In the genomic region with DNA sequence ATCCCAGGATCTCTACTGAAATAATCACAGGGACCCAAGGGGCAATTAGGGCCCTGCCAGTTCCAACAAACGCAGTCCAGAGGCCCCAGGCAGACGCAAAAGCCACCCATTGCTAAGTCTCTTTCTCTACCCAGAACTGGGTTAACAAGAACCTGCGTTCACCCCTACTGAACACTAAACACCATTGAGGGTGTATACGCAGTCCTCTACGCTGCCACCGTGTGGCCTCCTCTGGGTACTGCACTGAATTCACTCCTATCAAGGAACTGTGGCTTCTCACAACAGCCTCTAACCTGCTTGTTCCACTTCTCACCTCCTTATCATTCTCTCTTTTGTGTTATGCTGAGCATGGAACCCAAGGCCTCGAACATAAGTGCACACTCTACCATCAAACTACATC, we compare ENCODE assay signal across 8 mouse cellular contexts. TPM values are rescaled to one million over a fixed set of nuclear protein-coding genes. Genes with fewer than 3 reads are reported as not detected.
DNase-seq lines count a peak whose midpoint lies in the region; ATAC-seq and TF ChIP-seq lines count a peak whose summit lies in the region.

No protein-coding gene starts in this region.

- WGBS in embryonic facial prominence, embryonic 12.5 days, result 1% methylated on average over 7 of the region's 7 CpGs
- WGBS in heart, postnatal 0 days, result under 1% methylated on average over 7 of the region's 7 CpGs
- 2% methylated on average over 7 of the region's 7 CpGs for WGBS in lung, postnatal 0 days

- H3K27ac ChIP-seq in embryonic facial prominence, embryonic 12.5 days, result no peak overlapping the region
- no peak overlapping the region for H3K27ac ChIP-seq in heart, postnatal 0 days (ENCODE audit: low read depth)
- no peak overlapping the region for H3K27ac ChIP-seq in lung, postnatal 0 days (ENCODE audit: low read length)

- 0 out of 2 replicates have a peak, but pooled peaks have one; percentile 30 for ATAC-seq in embryonic facial prominence, embryonic 12.5 days (ENCODE audit: insufficient number of reproducible peaks, insufficient read depth, low FRiP score, low TSS enrichment)
- peak; percentile 66 for ATAC-seq in heart, postnatal 0 days (ENCODE audit: insufficient read depth, low read depth)
- ATAC-seq in lung, postnatal 0 days, result peak; percentile 59

- no peak overlapping the region for H3K4me3 ChIP-seq in embryonic facial prominence, embryonic 12.5 days
- no peak overlapping the region for H3K4me3 ChIP-seq in heart, postnatal 0 days (ENCODE audit: low read depth, low read length)
- no peak overlapping the region for H3K4me3 ChIP-seq in lung, postnatal 0 days (ENCODE audit: low read depth, low read length)

- peak; percentile 93 for TF ChIP-seq CTCF in heart, postnatal 0 days (IDR thresholded peaks at IDR 0.05; ENCODE audit: low read depth)
- peak; percentile 97 for TF ChIP-seq CTCF in lung, postnatal 0 days (IDR thresholded peaks at IDR 0.05)

- no peak for TF ChIP-seq EP300 in heart, postnatal 0 days (IDR thresholded peaks at IDR 0.05; ENCODE audit: low read depth)
- TF ChIP-seq EP300 in lung, postnatal 0 days (IDR thresholded peaks at IDR 0.05), result no peak

- H3K4me1 ChIP-seq in embryonic facial prominence, embryonic 12.5 days, result peaks cover 22% of the 10 kb centered on the region
- H3K4me1 ChIP-seq in heart, postnatal 0 days (ENCODE audit: control insufficient read depth, insufficient read depth), result peaks cover 5% of the 10 kb centered on the region; the same call in 1 of the 2 replicates
- H3K4me1 ChIP-seq in lung, postnatal 0 days (ENCODE audit: insufficient read depth, low read depth, low read length), result no peaks in the 10 kb centered on the region

- no peaks in the 10 kb centered on the region for H3K9me3 ChIP-seq in embryonic facial prominence, embryonic 12.5 days
- no peaks in the 10 kb centered on the region for H3K9me3 ChIP-seq in heart, postnatal 0 days (replicated peaks; ENCODE audit: control insufficient read depth, low read length)
- H3K9me3 ChIP-seq in lung, postnatal 0 days (ENCODE audit: low read length), result no peaks in the 10 kb centered on the region

- H3K27me3 ChIP-seq in embryonic facial prominence, embryonic 12.5 days, result peaks cover 7% of the 10 kb centered on the region; the same call in 1 of the 2 replicates
- H3K27me3 ChIP-seq in heart, postnatal 0 days (ENCODE audit: control insufficient read depth, insufficient read depth, low read length), result no peaks in the 10 kb centered on the region
- no peaks in the 10 kb centered on the region for H3K27me3 ChIP-seq in lung, postnatal 0 days (replicated peaks; ENCODE audit: insufficient read depth, low read length)

- H3K36me3 ChIP-seq in embryonic facial prominence, embryonic 12.5 days, result no peaks in the 10 kb centered on the region
- no peaks in the 10 kb centered on the region for H3K36me3 ChIP-seq in heart, postnatal 0 days (replicated peaks; ENCODE audit: control insufficient read depth, insufficient read depth, low read length)
- no peaks in the 10 kb centered on the region for H3K36me3 ChIP-seq in lung, postnatal 0 days (ENCODE audit: insufficient read depth, low read length)

- peak; percentile 76 for DNase-seq in CD4-positive helper T cell, adult 2 months (ENCODE audit: low read depth, low spot score)
- peak; percentile 73 for DNase-seq in adrenal gland, adult 2 months
- peak; percentile 76 for DNase-seq in heart, postnatal 0 days (ENCODE audit: low spot score)
- peak; percentile 50 for DNase-seq in layer of hippocampus, adult 9-11 months
- DNase-seq in lung, postnatal 0 days (ENCODE audit: low spot score), result peak; percentile 85
- peak; percentile 91 for DNase-seq in retina, embryonic 14.5 days (ENCODE audit: low spot score)
- peak; percentile 78 for DNase-seq in thymus, postnatal 25 days

- no peak overlapping the region for H3K4me2 ChIP-seq in embryonic facial prominence, embryonic 12.5 days (replicated peaks)
- H3K4me2 ChIP-seq in heart, postnatal 0 days (ENCODE audit: low read depth, low read length), result no peak overlapping the region
- H3K4me2 ChIP-seq in lung, postnatal 0 days (replicated peaks; ENCODE audit: low read depth, low read length), result no peak overlapping the region

- no peak overlapping the region for H3K9ac ChIP-seq in embryonic facial prominence, embryonic 12.5 days
- H3K9ac ChIP-seq in heart, postnatal 0 days (replicated peaks; ENCODE audit: low read depth, low read length), result no peak overlapping the region
- H3K9ac ChIP-seq in lung, postnatal 0 days (replicated peaks; ENCODE audit: low read depth), result no peak overlapping the region

RNA-seq across cellular contexts. Expression of a gene that starts 19.3 kb away (rescaled TPM):
- total RNA-seq in adrenal gland, adult 2 months (2021), result 100 to 1,000 TPM in 1 of 2 experiments, 10 to 100 TPM in 1; 68.0 to 133 TPM
- 65.7 and 70.2 TPM in 2 replicates for polyA plus RNA-seq in adrenal gland, adult 2 months (2012; rRNA removed)
- polyA plus RNA-seq in embryonic facial prominence, embryonic 12.5 days (2016; fragmentation: Nextera tagmentation; extraction: Ambion mirVana), result 75.1 and 78.9 TPM in 2 replicates
- total RNA-seq in heart, postnatal 0 days (2014; rRNA removed; ENCODE audit: low replicate concordance), result 529 and 840 TPM in 2 replicates
- 128 and 145 TPM in 2 replicates for polyA plus RNA-seq in heart, postnatal 0 days (2015; fragmentation: Nextera tagmentation; extraction: Ambion mirVana)
- polyA plus RNA-seq in lung, postnatal 0 days (2015; fragmentation: Nextera tagmentation; extraction: Ambion mirVana), result 449 and 545 TPM in 2 replicates
